Mouse (Mus musculus): ENCODE results near the gene Gm6993.

Gm6993 gene

DNA sequence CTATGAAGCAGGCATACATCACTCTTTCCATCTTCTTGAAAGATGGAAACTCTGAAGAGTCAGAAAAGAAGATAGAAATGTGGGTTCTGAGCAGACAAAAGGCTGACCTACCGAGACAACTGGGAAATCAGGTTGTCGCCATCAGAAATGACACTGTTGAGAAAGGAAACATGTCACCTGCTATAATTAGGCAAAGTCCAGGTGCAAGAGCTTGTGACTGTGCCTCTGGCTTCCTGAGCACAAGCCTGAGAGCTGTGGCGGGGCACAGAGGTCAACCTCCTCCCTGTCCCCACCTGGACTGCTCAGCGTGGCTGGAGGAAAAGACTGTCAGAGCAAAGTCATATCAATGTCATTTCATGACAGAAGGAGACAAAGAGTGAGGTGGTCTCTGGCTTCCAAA, 772 bp upstream of the Gm6993 start:
- no peak for DNase-seq (ENCODE audit: low spot score)

DNA sequence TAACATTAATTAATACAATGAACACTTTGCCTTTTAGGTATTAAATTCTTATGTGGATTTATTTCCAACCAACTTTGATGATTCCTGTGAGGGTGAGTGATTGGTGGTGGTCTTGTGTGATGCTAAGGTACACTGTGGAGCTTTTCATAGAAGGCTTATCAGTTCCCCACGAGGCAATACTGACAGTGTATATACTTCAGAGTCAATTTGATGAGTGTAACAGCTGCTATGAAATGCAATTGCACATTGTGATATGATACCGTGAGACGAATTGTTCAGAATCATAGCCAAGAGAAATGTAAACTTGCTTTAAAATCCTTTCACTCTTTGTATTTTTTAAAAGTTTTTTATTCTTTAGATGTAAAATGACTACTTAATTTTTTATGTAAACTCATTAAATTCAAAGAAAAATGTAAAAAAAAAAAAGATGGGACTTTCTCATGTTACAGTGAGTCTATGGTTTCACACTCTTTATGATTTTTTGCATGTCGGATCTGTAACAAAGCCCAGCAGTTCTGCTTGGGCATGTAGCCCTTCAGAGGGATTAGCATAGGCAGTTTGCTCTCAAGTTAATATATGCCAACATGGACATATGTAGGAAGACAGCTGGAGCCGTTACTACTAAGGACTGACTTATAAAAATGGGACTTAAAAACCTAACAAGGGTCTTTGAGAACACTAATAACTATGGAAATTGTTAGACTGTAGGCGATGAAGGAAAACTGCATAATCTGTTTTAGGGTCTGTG, 1.2 kb downstream of the Gm6993 start:
- DNase-seq (ENCODE audit: low spot score) = no peak

DNA sequence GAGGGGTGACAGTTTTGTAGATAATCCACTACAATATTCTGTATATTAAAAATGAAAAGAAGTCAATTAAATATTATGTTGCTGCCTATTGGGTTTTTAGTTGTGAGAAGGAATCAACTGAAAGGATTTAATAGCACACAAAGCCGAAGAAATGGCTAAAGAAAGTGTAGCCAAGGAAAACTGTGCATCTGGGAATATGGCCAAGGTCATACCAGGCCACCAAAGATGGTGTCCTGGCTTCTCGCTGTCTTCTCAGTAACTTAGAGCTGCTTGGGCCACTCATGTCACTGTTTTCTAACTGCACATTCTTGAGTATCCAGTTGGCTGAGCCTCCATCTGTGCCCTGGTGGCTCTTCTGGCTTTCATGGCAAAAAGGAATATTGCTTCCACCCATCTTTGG, 3.4 kb downstream of the Gm6993 start:
- no peak for DNase-seq (ENCODE audit: low spot score)

DNA sequence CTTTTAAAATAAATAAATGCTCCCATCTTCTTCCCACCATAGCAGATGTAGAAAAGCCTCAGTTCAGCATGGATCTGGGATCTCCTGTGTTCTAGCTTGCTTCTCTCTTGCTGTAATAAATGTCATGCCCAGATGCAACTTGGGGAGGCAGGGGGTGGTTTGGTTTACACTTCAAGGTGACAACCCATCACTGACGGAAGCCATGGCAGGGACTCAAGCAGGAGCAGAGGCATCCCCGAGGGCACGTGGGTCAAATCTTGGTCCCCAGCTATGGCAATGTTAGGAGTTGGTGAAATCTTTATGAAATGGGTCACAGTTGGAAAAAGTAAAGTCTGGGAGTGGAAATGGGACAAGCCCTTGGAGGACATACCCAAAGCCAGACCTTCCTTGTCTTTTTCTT, 4.1 kb downstream of the Gm6993 start:
- no peak for DNase-seq (ENCODE audit: low spot score)

DNA sequence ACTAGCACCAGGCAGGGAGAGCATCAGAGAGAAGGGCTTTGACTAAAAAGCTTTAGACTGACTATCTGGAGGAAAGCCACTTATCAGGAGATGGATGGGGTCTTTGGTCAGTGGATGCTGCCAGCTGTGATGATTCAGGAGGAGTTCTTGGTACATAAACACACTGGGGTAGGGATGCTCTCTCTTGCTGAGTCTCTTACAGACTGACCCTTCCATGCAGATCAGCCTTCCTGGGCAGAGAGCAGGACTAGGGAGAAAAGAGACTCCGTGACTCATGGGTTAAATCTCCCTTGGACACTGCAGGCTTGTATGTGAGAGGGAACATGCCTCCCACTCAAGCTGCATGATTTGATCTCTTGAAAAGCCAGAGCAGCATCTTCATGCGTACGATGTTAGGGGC, 5.6 kb downstream of the Gm6993 start:
- DNase-seq (ENCODE audit: low spot score) = no peak

DNA sequence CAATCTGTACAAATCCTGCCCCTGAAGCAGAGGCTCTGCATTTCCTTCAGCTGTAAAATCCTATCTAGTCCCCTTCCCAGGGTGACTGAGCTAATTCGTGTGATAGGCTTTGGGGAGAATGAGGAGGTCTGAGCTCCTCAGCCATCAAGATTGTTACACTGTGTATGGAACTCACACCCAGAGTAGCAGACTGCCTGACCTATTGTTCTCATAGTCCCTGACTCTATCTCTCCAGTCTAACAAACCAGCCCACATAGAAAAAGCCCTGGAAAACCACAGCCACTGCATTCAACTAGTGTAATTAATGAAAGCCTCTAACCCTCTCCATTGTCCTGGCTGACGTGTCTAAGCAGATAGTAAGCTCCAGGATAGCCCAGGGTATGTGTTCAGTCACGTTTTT, 6.0 kb downstream of the Gm6993 start:
- no peak for DNase-seq (ENCODE audit: low spot score)

DNA sequence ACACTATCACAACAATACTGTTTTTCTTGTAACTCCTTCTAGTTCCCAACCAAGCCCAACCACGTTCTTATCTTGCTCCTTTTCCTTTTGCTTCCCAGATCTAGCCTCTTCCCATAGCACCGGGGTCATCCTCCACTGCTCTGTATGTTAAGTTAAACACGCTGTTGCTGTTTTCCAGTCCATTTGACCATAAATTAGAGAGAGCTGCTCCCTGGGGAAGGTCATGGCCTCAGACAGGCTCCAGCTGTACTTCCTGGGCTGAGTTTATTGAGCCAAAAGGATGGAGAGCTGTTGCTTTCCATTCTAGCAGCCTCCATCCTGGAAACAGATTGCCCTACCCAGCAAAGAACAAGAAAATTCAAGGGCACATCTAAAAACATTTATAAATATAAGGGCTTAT, 7.6 kb downstream of the Gm6993 start:
- peak; percentile 68 for DNase-seq (ENCODE audit: low spot score)

DNA sequence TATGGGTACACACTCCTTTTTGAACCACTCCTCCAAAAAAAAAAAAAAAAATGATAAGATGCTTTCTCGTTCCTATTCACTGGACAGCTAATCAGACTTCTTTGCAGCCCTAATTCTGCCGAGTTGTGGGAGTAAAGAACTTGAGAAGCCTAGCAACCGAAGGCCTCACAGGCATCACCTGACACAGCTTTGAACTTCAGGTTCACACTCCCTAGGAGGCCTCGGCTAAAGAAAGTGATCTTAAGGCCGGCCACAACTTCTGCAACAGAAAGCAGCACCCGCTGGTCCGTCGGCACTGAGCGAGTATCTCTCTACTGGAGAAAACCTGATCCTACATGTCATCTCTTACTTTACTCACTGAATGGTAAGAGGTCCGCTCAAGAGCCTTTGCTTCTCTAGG, 8.1 kb downstream of the Gm6993 start:
- DNase-seq (ENCODE audit: low spot score) = no peak

DNA sequence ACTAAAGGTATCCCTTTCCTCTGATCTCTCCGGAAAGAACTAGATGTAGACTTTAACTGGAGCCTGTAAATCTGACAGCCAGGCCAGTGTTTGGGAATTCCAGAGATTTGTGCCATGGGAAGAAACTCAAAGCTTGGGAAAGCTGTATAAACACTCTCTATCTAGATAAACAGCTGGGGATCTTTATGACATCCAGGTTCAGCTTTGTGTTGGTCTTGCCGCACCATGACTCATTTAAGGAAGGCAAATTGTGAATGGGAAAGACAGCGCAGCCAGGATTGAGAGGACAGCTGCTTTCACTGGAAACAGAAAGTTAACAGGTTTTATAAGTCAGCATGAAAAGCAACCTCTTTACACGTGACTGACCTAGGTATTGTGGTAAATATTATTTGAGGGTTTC, 11.7 kb downstream of the Gm6993 start:
- DNase-seq (ENCODE audit: low spot score) = peak; percentile 45

DNA sequence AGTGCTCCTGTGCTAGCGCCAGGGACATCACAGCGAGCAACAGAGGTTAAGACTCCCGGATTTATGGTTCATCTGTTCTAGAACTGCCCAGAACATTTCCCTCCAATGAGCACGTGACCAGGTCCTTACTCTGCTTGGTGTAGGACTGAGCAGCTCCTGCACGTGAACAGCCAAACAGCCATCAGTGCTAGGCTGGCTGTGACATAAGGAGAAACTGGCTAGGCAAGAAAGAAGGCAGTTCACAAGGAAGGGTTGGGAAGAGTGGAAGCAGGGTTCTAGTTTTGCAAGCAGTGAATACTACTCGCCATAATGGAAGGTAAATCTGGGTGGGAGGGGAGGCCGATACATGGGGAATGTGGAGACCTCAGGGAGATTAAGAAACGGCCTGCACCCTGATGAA, 14.4 kb downstream of the Gm6993 start:
- no peak for DNase-seq (ENCODE audit: low spot score)

DNA sequence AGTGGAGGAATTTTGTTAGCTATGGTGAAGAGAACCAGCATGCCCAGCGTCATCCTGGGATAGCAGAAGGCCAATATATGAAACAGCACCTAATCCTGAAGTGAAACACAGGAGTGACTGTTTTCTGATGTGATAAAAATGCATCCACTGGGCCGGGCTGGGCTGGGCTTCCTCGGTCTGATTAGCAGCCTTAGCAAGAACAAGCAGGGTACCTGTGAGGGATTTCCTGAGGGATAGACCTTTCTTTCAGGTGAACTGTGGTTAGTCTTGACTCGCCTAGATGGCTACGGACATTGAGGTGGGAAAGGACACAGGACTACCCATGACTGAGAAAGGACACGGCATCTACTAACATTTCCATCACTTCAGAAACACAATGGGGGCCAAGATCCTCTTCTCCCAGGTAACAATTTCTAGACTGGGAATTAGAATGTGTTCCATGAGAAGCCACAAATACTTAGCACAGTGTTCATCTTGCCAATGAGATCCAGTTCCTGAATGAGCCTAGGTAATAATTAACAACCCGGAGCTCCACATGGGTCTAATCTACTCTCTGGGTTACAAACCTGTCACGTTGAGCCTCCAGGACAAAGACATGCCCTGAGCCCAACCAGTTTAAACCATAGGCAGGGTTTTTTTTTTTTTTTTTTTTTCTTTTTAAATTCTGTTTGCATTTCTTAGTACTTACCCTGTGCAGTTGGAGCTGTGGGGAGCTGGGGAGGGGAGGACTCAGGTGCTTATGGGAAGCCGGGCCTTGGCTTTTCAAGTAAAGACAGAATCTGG, 15.7 kb downstream of the Gm6993 start:
- DNase-seq (ENCODE audit: low spot score) = no peak

DNA sequence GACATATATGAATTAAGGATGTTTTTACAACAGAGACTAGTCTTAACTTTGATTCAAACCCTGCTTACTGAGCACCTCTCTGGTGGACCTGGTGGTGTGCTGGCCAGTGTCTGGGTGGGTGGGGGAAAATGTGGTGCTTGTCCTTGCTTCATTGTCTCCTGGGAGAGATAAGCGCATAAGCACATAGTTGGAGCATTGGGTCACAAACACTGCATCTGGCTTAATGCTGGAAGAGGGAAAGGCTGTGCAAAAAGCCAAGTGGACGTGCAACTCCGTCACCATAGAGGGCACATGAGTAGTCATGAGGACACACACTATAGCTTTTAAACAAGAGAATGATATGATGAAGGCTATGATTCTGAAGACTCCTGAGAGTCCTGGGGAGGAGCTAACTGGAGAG, 21.3 kb downstream of the Gm6993 start:
- DNase-seq (ENCODE audit: low spot score) = no peak

DNA sequence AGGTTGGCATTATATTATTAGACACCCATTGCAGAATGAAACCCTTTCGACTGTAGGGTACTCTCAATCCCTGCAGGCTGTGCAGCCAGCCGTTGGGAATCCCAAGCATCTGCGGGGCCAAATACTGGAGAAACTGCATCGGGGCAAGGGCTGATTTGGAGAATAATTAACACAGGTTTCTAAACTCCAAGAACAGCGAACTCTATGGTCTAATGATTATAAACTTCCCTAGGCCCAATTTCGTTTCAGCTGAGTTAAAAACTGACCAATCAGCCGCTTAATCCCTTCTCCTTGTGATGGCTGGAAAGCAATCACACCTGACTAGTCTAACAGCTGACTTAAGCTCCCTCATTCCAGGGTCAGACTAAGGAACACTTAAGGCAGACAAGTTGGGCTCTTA, 23.4 kb downstream of the Gm6993 start:
- DNase-seq (ENCODE audit: low spot score) = no peak

DNA sequence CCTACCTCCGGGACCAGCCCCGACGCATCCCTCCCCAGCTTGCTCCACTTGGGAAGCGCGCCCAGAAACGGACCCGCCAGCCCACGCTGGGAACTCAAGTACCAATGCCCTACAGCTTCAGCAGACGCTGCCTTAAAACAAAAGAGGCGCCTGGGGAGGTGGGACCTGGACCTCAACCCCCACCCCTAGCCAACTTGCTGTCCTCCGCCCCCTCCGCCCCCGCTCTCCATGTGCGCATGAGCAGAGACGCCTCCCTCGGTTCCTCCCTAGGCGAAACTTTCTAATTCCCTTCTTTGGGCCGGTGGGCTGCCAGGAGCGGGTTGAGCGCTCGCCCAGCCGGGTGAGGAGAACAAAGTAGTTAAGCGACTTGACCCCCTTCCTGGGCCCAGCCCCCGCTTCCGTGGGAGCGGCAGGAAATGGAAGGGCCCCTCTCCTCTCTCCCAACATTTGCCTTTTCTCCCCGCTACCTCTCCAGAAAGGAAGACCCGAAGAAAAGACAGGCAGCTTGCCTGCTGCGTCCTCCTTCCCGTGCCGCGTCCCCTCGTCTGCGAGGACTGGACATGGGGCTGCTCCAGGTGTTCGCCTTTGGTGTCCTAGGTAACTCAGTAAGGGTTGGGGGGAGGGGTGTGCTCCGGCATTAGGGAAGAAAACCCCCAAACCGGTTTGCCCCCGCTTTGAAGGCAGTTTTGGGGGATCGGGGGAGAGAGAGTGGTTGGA, 24.6 kb downstream of the Gm6993 start, which contains the start of gene Lamb1:
TSS of gene Lamb1 (plus strand) at position 230 of the 717 bp plus-strand sequence.
- peak; percentile 81 for DNase-seq (ENCODE audit: low spot score)

DNA sequence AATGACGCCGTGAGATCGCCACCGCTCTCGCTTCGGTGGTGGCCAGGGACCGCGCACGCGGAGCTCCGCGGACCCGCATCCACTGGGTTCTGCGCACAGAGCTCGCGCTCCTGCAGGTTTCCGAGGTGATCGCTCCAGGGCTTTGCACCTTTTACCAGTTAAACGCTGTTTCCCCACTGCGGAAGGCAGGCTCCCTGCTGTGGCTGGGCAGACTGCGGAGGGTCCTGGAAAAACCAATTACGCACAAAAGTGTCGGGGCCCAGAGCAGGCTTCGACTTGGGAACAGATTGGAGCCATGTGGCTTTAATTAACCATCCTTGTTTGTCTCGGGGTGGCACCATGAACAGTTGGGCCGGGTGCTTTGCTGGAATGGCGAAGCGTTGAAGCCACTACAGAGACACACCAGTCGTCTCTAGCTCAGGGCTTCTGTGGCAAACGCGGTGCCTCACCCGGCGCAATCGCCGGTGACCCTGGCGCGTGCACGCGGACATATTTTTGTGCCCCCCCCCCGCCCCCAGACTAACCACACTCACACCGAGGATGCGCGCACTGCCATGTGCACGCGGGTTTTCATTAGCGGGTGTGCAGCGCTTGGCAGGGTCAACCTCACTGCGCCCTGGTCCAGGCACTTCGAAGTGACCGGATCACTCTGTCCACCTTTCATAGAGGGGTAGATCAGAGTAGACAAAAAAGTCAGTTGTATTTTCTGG, 25.3 kb downstream of the Gm6993 start:
- peak; percentile 56 for DNase-seq (ENCODE audit: low spot score)

DNA sequence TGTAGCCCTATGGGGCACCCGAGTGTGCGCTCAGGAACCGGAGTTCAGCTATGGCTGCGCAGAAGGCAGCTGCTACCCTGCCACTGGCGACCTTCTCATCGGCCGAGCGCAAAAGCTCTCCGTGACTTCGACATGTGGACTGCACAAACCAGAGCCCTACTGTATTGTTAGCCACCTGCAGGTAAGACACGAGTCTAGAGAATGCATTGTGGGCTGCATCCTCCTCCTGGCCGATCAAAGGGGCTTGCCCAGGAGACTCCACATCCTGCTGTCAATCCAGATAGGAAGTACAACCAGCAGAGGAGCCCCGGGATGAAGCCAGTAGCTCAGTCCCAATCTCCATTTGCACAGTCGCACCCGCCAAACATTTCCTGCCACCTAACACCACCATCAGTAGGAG, 26.1 kb downstream of the Gm6993 start:
- DNase-seq (ENCODE audit: low spot score) = peak; percentile 41

DNA sequence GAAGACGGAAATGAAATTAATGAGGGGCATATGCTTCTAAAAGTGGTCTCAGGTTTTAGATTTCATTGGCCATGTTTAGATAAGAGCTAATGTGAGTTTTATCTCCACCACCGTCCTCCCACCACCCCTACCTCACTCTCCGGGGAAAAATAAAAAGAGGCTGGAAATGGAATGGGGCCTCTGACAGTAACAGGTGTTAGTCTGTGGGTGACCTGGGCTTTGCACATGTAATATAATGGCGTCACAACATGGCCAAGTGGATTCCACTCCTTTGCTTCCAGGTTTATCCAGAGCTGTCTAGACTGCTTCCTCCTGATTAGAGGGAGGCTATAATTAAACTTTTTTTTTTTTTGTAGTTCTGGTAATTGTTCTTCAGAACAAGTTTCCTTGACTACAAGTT, 26.8 kb downstream of the Gm6993 start:
- DNase-seq (ENCODE audit: low spot score) = no peak

DNA sequence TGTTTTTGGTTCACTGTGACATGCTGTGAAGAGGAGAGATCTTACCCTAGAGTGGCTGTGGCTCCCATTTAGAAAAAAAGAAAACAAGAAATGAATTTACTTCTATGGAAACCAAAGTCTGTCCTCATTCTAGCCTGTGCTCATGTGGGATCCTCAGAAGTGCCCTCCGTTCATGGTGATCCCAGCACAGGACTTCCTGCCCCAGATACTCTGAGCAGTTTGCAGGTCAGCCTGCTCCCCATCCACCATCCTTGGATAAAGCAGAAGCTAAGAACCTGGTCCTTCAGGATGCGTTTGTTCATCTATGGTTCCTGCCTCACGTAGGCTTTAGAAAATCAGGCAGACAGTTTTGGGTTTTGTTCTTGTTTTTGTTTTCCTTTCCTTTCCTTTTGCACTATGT, 27.7 kb downstream of the Gm6993 start:
- DNase-seq (ENCODE audit: low spot score) = no peak

DNA sequence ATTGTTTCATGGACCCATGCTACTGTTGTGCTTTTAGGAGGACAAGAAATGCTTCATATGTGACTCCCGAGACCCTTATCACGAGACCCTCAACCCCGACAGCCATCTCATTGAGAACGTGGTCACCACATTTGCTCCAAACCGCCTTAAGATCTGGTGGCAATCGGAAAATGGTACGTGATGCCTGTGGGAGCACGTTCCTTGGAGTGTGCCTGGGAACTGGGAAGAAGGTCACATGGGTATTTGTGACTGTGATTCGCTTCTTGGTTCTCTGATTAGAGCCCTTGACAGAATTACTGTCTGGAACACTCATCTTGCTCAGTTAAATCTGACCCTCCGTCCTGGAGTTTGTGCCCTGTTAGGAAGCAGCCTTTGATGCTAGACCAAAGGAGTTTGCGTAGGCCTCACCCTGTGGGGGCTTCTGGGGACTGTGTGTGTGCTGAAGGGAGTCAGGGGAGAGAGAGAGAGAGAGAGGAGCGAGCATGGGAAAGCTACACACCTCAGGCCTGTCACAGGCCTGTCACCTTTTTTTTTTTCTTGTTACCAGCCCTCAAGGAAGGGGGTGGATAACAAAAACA, 28.5 kb downstream of the Gm6993 start:
- DNase-seq (ENCODE audit: low spot score) = no peak

DNA sequence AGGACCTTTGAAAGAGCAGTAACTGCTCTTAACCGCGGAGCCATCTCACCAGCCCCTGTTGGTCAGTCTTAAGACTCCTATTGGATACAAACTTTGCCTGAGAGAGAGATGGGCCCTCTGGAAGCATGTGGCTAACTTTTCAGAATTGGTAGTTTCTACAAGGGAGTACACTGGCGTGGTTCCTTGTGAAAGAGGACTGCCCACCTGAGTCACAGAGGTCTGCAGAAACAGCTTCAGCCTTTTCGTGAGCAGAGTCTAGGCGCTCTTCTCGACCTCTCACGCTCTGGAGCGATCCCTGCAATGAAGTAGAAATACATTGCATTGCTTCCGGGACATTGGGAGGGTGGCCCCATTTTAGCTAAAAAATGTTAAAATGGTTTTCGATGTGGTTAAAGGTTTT, 29.8 kb downstream of the Gm6993 start:
- no peak for DNase-seq (ENCODE audit: low spot score)

DNA sequence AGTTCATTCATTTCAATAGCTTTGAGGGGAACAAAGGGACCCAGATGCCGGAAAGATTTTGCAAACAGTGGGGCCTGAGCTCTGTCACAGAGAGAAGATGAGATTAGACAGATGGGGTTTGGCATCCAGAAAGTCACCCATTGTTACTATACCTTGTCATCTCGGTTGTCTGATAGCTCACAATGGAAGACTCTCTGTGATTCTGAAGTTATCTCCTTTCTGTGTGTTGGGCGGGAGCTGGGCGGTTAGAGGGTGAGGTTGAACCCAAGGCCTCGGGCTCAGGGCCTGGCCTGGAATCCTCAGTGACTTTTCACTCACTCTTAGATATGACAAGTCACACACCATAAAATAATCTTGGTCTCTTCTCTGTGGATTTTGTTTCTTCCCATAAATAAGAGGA, 30.2 kb downstream of the Gm6993 start:
- no peak for DNase-seq (ENCODE audit: low spot score)

Measured in embryo, embryonic 10.5 days (tissue).